Mouse (Mus musculus): ENCODE results near the gene 1700067K01Rik.

Gene 1700067K01Rik

GRCm38 (mm10) chr8:84001281-84002000 is at the start of gene 1700067K01Rik:
TSS of gene 1700067K01Rik (plus strand) at chr8:84001502.
- no peak for DNase-seq

GRCm38 (mm10) chr8:83954749-83955105 is 46.6 kb upstream of the 1700067K01Rik start:
- no peak for DNase-seq

GRCm38 (mm10) chr8:83955106-83955957 is 46.0 kb upstream of the 1700067K01Rik start, which contains the start of the genes Gm10644 and Asf1b:
TSS of gene Gm10644 (minus strand) at chr8:83955205.
TSS of gene Asf1b (plus strand) at chr8:83955507.
- peak; percentile 96 for DNase-seq

- no peak for DNase-seq
Observed at GRCm38 (mm10) chr8:83955958-83956218, 45.4 kb upstream of the 1700067K01Rik start.

GRCm38 (mm10) chr8:83956789-83957188 is 44.5 kb upstream of the 1700067K01Rik start:
- DNase-seq, result peak; percentile 55

GRCm38 (mm10) chr8:83964015-83964765 is 37.1 kb upstream of the 1700067K01Rik start:
- no peak for DNase-seq

- DNase-seq, result no peak
Observed at GRCm38 (mm10) chr8:83967701-83968100, 33.6 kb upstream of the 1700067K01Rik start.

- no peak for DNase-seq
Observed at GRCm38 (mm10) chr8:83971121-83971520, 30.2 kb upstream of the 1700067K01Rik start.

GRCm38 (mm10) chr8:83971661-83972060 is 29.6 kb upstream of the 1700067K01Rik start:
- DNase-seq, result no peak

GRCm38 (mm10) chr8:83972150-83973120 is 28.9 kb upstream of the 1700067K01Rik start, which contains the start of gene Prkaca:
TSS of gene Prkaca (plus strand) at chr8:83972993.
- peak; percentile 98 for DNase-seq

GRCm38 (mm10) chr8:83973161-83974031 is 27.9 kb upstream of the 1700067K01Rik start:
- peak; percentile 51 for DNase-seq

GRCm38 (mm10) chr8:83974521-83974920 is 26.8 kb upstream of the 1700067K01Rik start:
- no peak for DNase-seq

GRCm38 (mm10) chr8:83976101-83976630 is 25.1 kb upstream of the 1700067K01Rik start:
- peak; percentile 57 for DNase-seq

GRCm38 (mm10) chr8:83976779-83977350 is 24.4 kb upstream of the 1700067K01Rik start:
- DNase-seq, result peak; percentile 39

GRCm38 (mm10) chr8:83977646-83978045 is 23.7 kb upstream of the 1700067K01Rik start:
- DNase-seq, result no peak

GRCm38 (mm10) chr8:83978200-83978599 is 23.1 kb upstream of the 1700067K01Rik start:
- no peak for DNase-seq

GRCm38 (mm10) chr8:83980250-83980649 is 21.1 kb upstream of the 1700067K01Rik start:
- no peak for DNase-seq

- no peak for DNase-seq
Observed at GRCm38 (mm10) chr8:83980845-83981244, 20.5 kb upstream of the 1700067K01Rik start.

- DNase-seq, result no peak
Observed at GRCm38 (mm10) chr8:83981533-83981932, 19.8 kb upstream of the 1700067K01Rik start.

GRCm38 (mm10) chr8:83982449-83982848 is 18.9 kb upstream of the 1700067K01Rik start:
- DNase-seq, result no peak

Measured in thymus, postnatal 14 days (tissue).